ENCODE assay signal across 19 mouse cellular contexts in genomic region chr7:45331502-45331901, GRCm38 (mm10). TPM values are rescaled to one million over a fixed set of nuclear protein-coding genes. Genes with fewer than 3 reads are reported as not detected.
DNase-seq lines count a peak whose midpoint lies in the region; ATAC-seq and TF ChIP-seq lines count a peak whose summit lies in the region.
"Had no signal": no experiment of that assay in that cellular context is flagged by ENCODE, and none has a peak within 500 bp of the region (broad histone marks: within the 10 kb centered on the region; RNA-seq: fewer than 3 reads in every experiment).

No protein-coding gene starts in this region.

- 0 out of 2 replicates have a peak overlapping the region, but pooled peaks have one; percentile 0 for H3K4me3 ChIP-seq in heart, embryonic 10.5 days
- H3K4me3 ChIP-seq in heart, embryonic 12.5 days, result no peak overlapping the region
- no peak overlapping the region for H3K4me3 ChIP-seq in liver, embryonic 14.5 days (ENCODE audit: insufficient read depth in 1 of 2, low read depth in 2 of 2, low read length in 2 of 2)
- no peak overlapping the region for H3K4me3 ChIP-seq in E14TG2a.4 (replicated peaks; ENCODE audit: low read length)
- no peak overlapping the region for H3K4me3 ChIP-seq in hindbrain, embryonic 10.5 days
- H3K4me3 ChIP-seq: forebrain, embryonic 12.5 days; intestine, embryonic 15.5 days; neural tube, embryonic 13.5 days had no signal

- TF ChIP-seq EP300 in liver, embryonic 14.5 days (IDR thresholded peaks at IDR 0.05; ENCODE audit: low read depth), result no peak

- peak; percentile 54 for TF ChIP-seq CTCF in liver, embryonic 14.5 days (IDR thresholded peaks at IDR 0.05; ENCODE audit: low read depth)
- peak; percentile 55 for TF ChIP-seq CTCF in E14TG2a.4 (conservative IDR thresholded peaks at IDR 0.05; ENCODE audit: low read length)

- no peak overlapping the region for H3K9ac ChIP-seq in heart, embryonic 12.5 days
- H3K9ac ChIP-seq in liver, embryonic 14.5 days (replicated peaks), result no peak overlapping the region
- H3K9ac ChIP-seq: forebrain, embryonic 12.5 days; heart, embryonic 15.5 days; intestine, embryonic 15.5 days; limb, embryonic 13.5 days; neural tube, embryonic 13.5 days had no signal

- no peak overlapping the region for H3K27ac ChIP-seq in heart, embryonic 10.5 days
- no peak overlapping the region for H3K27ac ChIP-seq in heart, embryonic 12.5 days (ENCODE audit: poor library complexity, severe bottlenecking)
- no peak overlapping the region for H3K27ac ChIP-seq in liver, embryonic 14.5 days
- H3K27ac ChIP-seq in hindbrain, embryonic 10.5 days, result no peak overlapping the region
- H3K27ac ChIP-seq: forebrain, embryonic 12.5 days; heart, embryonic 15.5 days; intestine, embryonic 15.5 days; limb, embryonic 13.5 days; neural tube, embryonic 13.5 days had no signal

- 66% methylated on average over 6 of the region's 6 CpGs for WGBS in heart, embryonic 10.5 days
- WGBS in heart, embryonic 12.5 days, result 67% methylated on average over 6 of the region's 6 CpGs
- 69% methylated on average over 6 of the region's 6 CpGs for WGBS in liver, embryonic 14.5 days (ENCODE audit: insufficient replicate concordance)
- WGBS in hindbrain, embryonic 10.5 days, result 78% methylated on average over 6 of the region's 6 CpGs

- peaks cover 78% of the 10 kb centered on the region for H3K4me1 ChIP-seq in heart, embryonic 10.5 days
- peaks cover 49% of the 10 kb centered on the region for H3K4me1 ChIP-seq in heart, embryonic 12.5 days (replicated peaks)
- peaks cover 0 to 6% of the 10 kb centered on the region in 2 experiments; a peak in 2 of 4 replicates for H3K4me1 ChIP-seq in liver, embryonic 14.5 days (replicated peaks; ENCODE audit: control insufficient read depth in 2 of 2, insufficient read depth in 2 of 2, low read length in 1 of 2)
- H3K4me1 ChIP-seq in E14TG2a.4 (replicated peaks; ENCODE audit: low read depth, low read length), result peaks cover 58% of the 10 kb centered on the region
- H3K4me1 ChIP-seq in hindbrain, embryonic 10.5 days (replicated peaks), result peaks cover 40% of the 10 kb centered on the region

- no peak for DNase-seq in heart, embryonic 10.5 days (ENCODE audit: low spot score)
- no peak for DNase-seq in liver, embryonic 14.5 days (ENCODE audit: low read depth in 3 of 3, low spot score in 3 of 3)
- DNase-seq in liver (no peak), ZHBTc4 (ENCODE audit: low read depth, low spot score) (peak; percentile 74)
- no peak for DNase-seq in spleen, adult 12 weeks (ENCODE audit: low spot score)
- no peak for DNase-seq in hindbrain, embryonic 10.5 days (ENCODE audit: low spot score)
- DNase-seq: cerebellum, adult 9-11 months; gastrocnemius, postnatal 36 days; kidney, postnatal 10 days; right cerebral cortex, postnatal 14 days had no signal

- no peaks in the 10 kb centered on the region for H3K27me3 ChIP-seq in heart, embryonic 10.5 days (ENCODE audit: insufficient read depth, poor library complexity, severe bottlenecking)
- H3K27me3 ChIP-seq in heart, embryonic 12.5 days (replicated peaks), result no peaks in the 10 kb centered on the region
- H3K27me3 ChIP-seq in liver, embryonic 14.5 days (ENCODE audit: control insufficient read depth, insufficient read depth, low read length), result peaks cover 16% of the 10 kb centered on the region
- H3K27me3 ChIP-seq in E14TG2a.4 (ENCODE audit: insufficient read depth, low read length), result peaks cover under 1% of the 10 kb centered on the region; the same call in 1 of the 2 replicates
- peaks cover 32% of the 10 kb centered on the region for H3K27me3 ChIP-seq in hindbrain, embryonic 10.5 days (ENCODE audit: insufficient read depth, poor library complexity, severe bottlenecking)
- H3K27me3 ChIP-seq: heart, embryonic 15.5 days; intestine, embryonic 15.5 days; limb, embryonic 13.5 days; neural tube, embryonic 13.5 days had no signal

- H3K4me2 ChIP-seq in heart, embryonic 12.5 days, result no peak overlapping the region
- H3K4me2 ChIP-seq in liver, embryonic 14.5 days (ENCODE audit: low read depth), result no peak overlapping the region
- H3K4me2 ChIP-seq: forebrain, embryonic 12.5 days had no signal

- no peak for ATAC-seq in heart, embryonic 12.5 days (ENCODE audit: insufficient number of reproducible peaks, low FRiP score)
- ATAC-seq in liver, embryonic 14.5 days (ENCODE audit: insufficient read depth), result no peak
- ATAC-seq: intestine, embryonic 15.5 days had no signal

- no peaks in the 10 kb centered on the region for H3K9me3 ChIP-seq in heart, embryonic 10.5 days
- 0 out of 2 replicates have a peak, but pooled peaks cover 3% of the 10 kb centered on the region for H3K9me3 ChIP-seq in heart, embryonic 12.5 days (replicated peaks)
- H3K9me3 ChIP-seq in liver, embryonic 14.5 days (ENCODE audit: control insufficient read depth, low read length), result no peaks in the 10 kb centered on the region
- no peaks in the 10 kb centered on the region for H3K9me3 ChIP-seq in E14TG2a.4 (ENCODE audit: low read length)
- no peaks in the 10 kb centered on the region for H3K9me3 ChIP-seq in hindbrain, embryonic 10.5 days
- H3K9me3 ChIP-seq: forebrain, embryonic 12.5 days; heart, embryonic 15.5 days; intestine, embryonic 15.5 days; limb, embryonic 13.5 days; neural tube, embryonic 13.5 days had no signal

- peaks cover 9% of the 10 kb centered on the region for H3K36me3 ChIP-seq in heart, embryonic 10.5 days
- peaks cover 14% of the 10 kb centered on the region for H3K36me3 ChIP-seq in heart, embryonic 12.5 days
- no peaks in the 10 kb centered on the region for H3K36me3 ChIP-seq in liver, embryonic 14.5 days (replicated peaks; ENCODE audit: control insufficient read depth, insufficient read depth, low read depth)
- H3K36me3 ChIP-seq in E14TG2a.4 (ENCODE audit: insufficient read depth, low read length), result peaks cover 32% of the 10 kb centered on the region
- peaks cover 4% of the 10 kb centered on the region; the same call in 1 of the 2 replicates for H3K36me3 ChIP-seq in hindbrain, embryonic 10.5 days
- H3K36me3 ChIP-seq: forebrain, embryonic 12.5 days; neural tube, embryonic 13.5 days had no signal

RNA-seq across cellular contexts. Expression of gene Trpm4, which starts 2.1 kb away (rescaled TPM):
- polyA plus RNA-seq in heart, embryonic 10.5 days (2016; fragmentation: Nextera tagmentation; extraction: Ambion mirVana), result 13.5 and 15.2 TPM in 2 replicates
- 15.2 and 15.4 TPM in 2 replicates for polyA plus RNA-seq in heart, embryonic 12.5 days (2016; fragmentation: Nextera tagmentation; extraction: Ambion mirVana)
- 0.70 and 0.87 TPM in 2 replicates for polyA plus RNA-seq in liver, embryonic 14.5 days (2012; rRNA removed)
- polyA plus RNA-seq in liver, embryonic 14.5 days (2014; fragmentation: Nextera tagmentation; extraction: Ambion mirVana), result 0.43 and 0.60 TPM in 2 replicates
- polyA plus RNA-seq in hindbrain, embryonic 10.5 days (2016; fragmentation: Nextera tagmentation; extraction: Ambion mirVana), result 10.5 and 12.5 TPM in 2 replicates

RNA-seq across cellular contexts. Expression of gene Hrc, which starts 3.6 kb away (rescaled TPM):
- polyA plus RNA-seq in heart, embryonic 10.5 days (2016; fragmentation: Nextera tagmentation; extraction: Ambion mirVana), result 17.9 and 31.4 TPM in 2 replicates
- 25.5 and 26.9 TPM in 2 replicates for polyA plus RNA-seq in heart, embryonic 12.5 days (2016; fragmentation: Nextera tagmentation; extraction: Ambion mirVana)
- 0.02 and 0.07 TPM in 2 replicates for polyA plus RNA-seq in liver, embryonic 14.5 days (2012; rRNA removed)
- not detected in 2 replicates for polyA plus RNA-seq in liver, embryonic 14.5 days (2014; fragmentation: Nextera tagmentation; extraction: Ambion mirVana)
- polyA plus RNA-seq in hindbrain, embryonic 10.5 days (2016; fragmentation: Nextera tagmentation; extraction: Ambion mirVana), result 0.36 and 0.42 TPM in 2 replicates

RNA-seq across cellular contexts. Expression of gene Ppfia3, which starts 35.3 kb away (rescaled TPM):
- polyA plus RNA-seq in heart, embryonic 10.5 days (2016; fragmentation: Nextera tagmentation; extraction: Ambion mirVana), result 2.4 and 2.9 TPM in 2 replicates
- 2.6 and 3.3 TPM in 2 replicates for polyA plus RNA-seq in heart, embryonic 12.5 days (2016; fragmentation: Nextera tagmentation; extraction: Ambion mirVana)
- 0.21 and 0.22 TPM in 2 replicates for polyA plus RNA-seq in liver, embryonic 14.5 days (2012; rRNA removed)
- 0.25 TPM in 1 of 2 replicates, not detected in the other for polyA plus RNA-seq in liver, embryonic 14.5 days (2014; fragmentation: Nextera tagmentation; extraction: Ambion mirVana)
- polyA plus RNA-seq in hindbrain, embryonic 10.5 days (2016; fragmentation: Nextera tagmentation; extraction: Ambion mirVana), result 8.4 and 12.9 TPM in 2 replicates

RNA-seq across cellular contexts. Expression of gene Lin7b, which starts 38.9 kb away (rescaled TPM):
- polyA plus RNA-seq in heart, embryonic 10.5 days (2016; fragmentation: Nextera tagmentation; extraction: Ambion mirVana), result 0.59 and 1.4 TPM in 2 replicates
- polyA plus RNA-seq in heart, embryonic 12.5 days (2016; fragmentation: Nextera tagmentation; extraction: Ambion mirVana), result 0.82 and 1.1 TPM in 2 replicates
- polyA plus RNA-seq in liver, embryonic 14.5 days (2012; rRNA removed), result 0.10 and 0.23 TPM in 2 replicates
- 0.20 TPM in 1 of 2 replicates, not detected in the other for polyA plus RNA-seq in liver, embryonic 14.5 days (2014; fragmentation: Nextera tagmentation; extraction: Ambion mirVana)
- polyA plus RNA-seq in hindbrain, embryonic 10.5 days (2016; fragmentation: Nextera tagmentation; extraction: Ambion mirVana), result 0.89 and 1.5 TPM in 2 replicates

RNA-seq across cellular contexts. Expression of gene Slc6a21, which starts 54.2 kb away (rescaled TPM):
- polyA plus RNA-seq in heart, embryonic 10.5 days (2016; fragmentation: Nextera tagmentation; extraction: Ambion mirVana), result not detected in 2 replicates
- polyA plus RNA-seq in heart, embryonic 12.5 days (2016; fragmentation: Nextera tagmentation; extraction: Ambion mirVana), result not detected in 2 replicates
- polyA plus RNA-seq in liver, embryonic 14.5 days (2012; rRNA removed), result not detected in 2 replicates
- not detected in 2 replicates for polyA plus RNA-seq in liver, embryonic 14.5 days (2014; fragmentation: Nextera tagmentation; extraction: Ambion mirVana)
- not detected in 2 replicates for polyA plus RNA-seq in hindbrain, embryonic 10.5 days (2016; fragmentation: Nextera tagmentation; extraction: Ambion mirVana)
- polyA plus RNA-seq: forebrain, embryonic 12.5 days; heart, embryonic 15.5 days; hindbrain, embryonic 11.5 days; intestine, embryonic 15.5 days; limb, embryonic 13.5 days; lung, embryonic 16.5 days; neural tube, embryonic 13.5 days had no signal

Comparison
In these comparisons a context has a peak if more than half of its experiments do, and no peak if none do; other contexts are left out.
1. RNA of gene Hrc, which starts 3.6 kb away (polyA plus RNA-seq): 25.5 to 26.9 TPM in heart, embryonic 12.5 days and 17.9 to 31.4 TPM in heart, embryonic 10.5 days; 0.36 to 0.42 TPM in hindbrain, embryonic 10.5 days and 0.02 to 0.07 TPM in liver, embryonic 14.5 days; every median in the first group is over 10 times any median in the second.